Mouse (Mus musculus) brain, embryonic 14.5 days (tissue): ENCODE results near the gene Tmem80.

Source experiments
- CTCF ChIP-seq: fragments of 200-500 bp; IDR thresholded peaks from 2 replicates; pipeline ENCODE4 v1.5.1; 2012; ENCODE audit warnings: inconsistent platforms, mild to moderate bottlenecking, moderate library complexity, borderline replicate concordance; ENCODE audit not compliant: insufficient read depth, insufficient read length; ENCODE audit errors: extremely low read depth
- POLR2A ChIP-seq: fragments of 200-500 bp; IDR thresholded peaks from 2 replicates; pipeline ENCODE4 v1.6.1; 2012; ENCODE audit warnings: mild to moderate bottlenecking, inconsistent platforms, borderline replicate concordance; ENCODE audit not compliant: poor library complexity, insufficient read depth, insufficient read length, severe bottlenecking; ENCODE audit errors: extremely low read depth

DNA sequence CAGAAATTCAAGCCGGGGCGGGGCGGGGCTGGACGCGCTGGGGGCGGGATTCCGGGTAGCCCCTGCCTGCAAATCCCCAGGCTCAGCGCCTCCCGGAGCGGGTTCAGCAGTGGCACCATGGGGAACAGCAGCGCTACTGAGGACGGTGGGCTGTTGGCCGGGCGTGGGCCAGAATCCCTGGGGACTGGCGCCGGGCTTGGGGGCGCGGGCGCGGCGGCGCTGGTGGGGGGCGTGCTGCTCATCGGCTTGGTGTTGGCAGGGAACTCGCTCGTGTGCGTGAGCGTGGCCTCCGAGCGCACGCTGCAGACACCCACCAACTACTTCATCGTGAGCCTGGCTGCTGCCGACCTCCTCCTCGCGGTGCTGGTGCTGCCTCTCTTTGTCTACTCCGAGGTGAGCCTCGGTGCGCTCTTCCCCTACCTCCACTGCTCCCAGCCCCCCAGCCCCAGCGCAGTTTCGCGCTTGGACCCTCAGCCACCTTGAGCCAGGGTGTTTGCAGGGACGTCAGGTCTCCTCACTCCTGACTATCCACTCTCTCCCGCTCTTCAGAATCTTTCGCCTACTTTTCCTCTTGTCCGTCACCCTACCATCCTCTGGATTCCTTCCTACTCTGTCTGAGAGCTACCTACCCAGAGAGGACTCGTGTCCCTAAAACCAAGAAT, 35.5 kb upstream of the Tmem80 start, which contains the start of gene Drd4:
- TF ChIP-seq CTCF (no peak), POLR2A (no peak)
